Mouse (Mus musculus) heart, embryonic 16.5 days (tissue): ENCODE measurements around the gene Gif. TPM values are rescaled to one million over a fixed set of nuclear protein-coding genes. Genes with fewer than 3 reads are reported as not detected.
A peak's percentile ranks its signal among the peaks of the same experiment; 100 is the strongest.

Experiments
- ATAC-seq: fragments of 200-750 bp; cut with Nextera tagmentation; replicated peaks from 2 replicates; pipeline ENCODE4 v1.8.0; 2017; ENCODE audit warnings: moderate number of reproducible peaks; ENCODE audit not compliant: insufficient read depth, low FRiP score; ENCODE audit errors: extremely low read depth
- H3K27ac ChIP-seq: fragments of 300-500 bp; sonication (generic); 2 replicates; pipeline ENCODE4 v1.5.1; 2014; ENCODE audit warnings: mild to moderate bottlenecking, low read length, control low read depth, moderate library complexity
- H3K27me3 ChIP-seq: fragments of 300-500 bp; sonication (generic); 2 replicates; pipeline ENCODE4 v1.6.1; 2014; ENCODE audit warnings: low read length, mixed read lengths; ENCODE audit not compliant: control insufficient read depth, insufficient read depth
- H3K36me3 ChIP-seq: fragments of 300-500 bp; sonication (generic); 2 replicates; pipeline ENCODE4 v1.6.1; 2014; ENCODE audit not compliant: control insufficient read depth, insufficient read depth
- H3K4me1 ChIP-seq: fragments of 300-500 bp; sonication (generic); 2 replicates; pipeline ENCODE4 v1.6.1; 2014; ENCODE audit warnings: low read length, mixed read lengths; ENCODE audit not compliant: control insufficient read depth, insufficient read depth
- H3K4me2 ChIP-seq: fragments of 300-500 bp; sonication (generic); 2 replicates; pipeline ENCODE4 v1.6.1; 2014; ENCODE audit warnings: low read depth, mild to moderate bottlenecking, control low read depth, low read length
- H3K4me3 ChIP-seq: fragments of 300-500 bp; sonication (generic); 2 replicates; pipeline ENCODE4 v1.5.1; 2014; ENCODE audit warnings: mild to moderate bottlenecking, control low read depth, low read length
- H3K9ac ChIP-seq: fragments of 300-500 bp; sonication (generic); 2 replicates; pipeline ENCODE4 v1.6.1; 2014; ENCODE audit warnings: low read length, control low read depth
- H3K9me3 ChIP-seq: fragments of 300-500 bp; sonication (generic); replicated peaks from 2 replicates; pipeline ENCODE4 v1.6.1; 2016; ENCODE audit warnings: low read length; ENCODE audit not compliant: control insufficient read depth
- WGBS: fragments of 180-500 bp; shearing (Covaris S2); extraction: QIAGEN DNeasy Blood & Tissue Kit; methylation state at CpG from one replicate; pipeline ENCODE4 v1.1.7; 2014; 5-methylcytosine and 5-hydroxymethylcytosine counted together
- polyA plus RNA-seq: library from polyadenylated mRNA; unstranded; fragments of >200 nt; fragmentation: Nextera tagmentation; extraction: Ambion mirVana; gene quantifications from 2 replicates; pipeline ENCODE4 v1.2.1, GENCODE M21; 2015

Gene Gif
- polyA plus RNA-seq, 1 experiment from 2014 or later: not detected

GRCm38 (mm10) chr19:11787826-11788225 is 40.5 kb downstream of the Gif start:
- Histone ChIP-seq H3K27ac (no peak overlapping the region), H3K4me3 (no peak overlapping the region), H3K27me3 (no peaks in the 10 kb centered on the region), H3K4me1 (no peaks in the 10 kb centered on the region), H3K36me3 (no peaks in the 10 kb centered on the region), H3K9ac (no peak overlapping the region), H3K9me3 (no peaks in the 10 kb centered on the region), H3K4me2 (no peak overlapping the region)
- WGBS: 87% methylated on average over 6 of the region's 6 CpGs
- no peak for ATAC-seq

- H3K4me1 ChIP-seq: no peaks in the 10 kb centered on the region
- H3K4me2 ChIP-seq: no peak overlapping the region
- ATAC-seq: no peak
- no peaks in the 10 kb centered on the region for H3K36me3 ChIP-seq
- H3K9ac ChIP-seq: no peak overlapping the region
- 83% methylated on average over 6 of the region's 6 CpGs for whole genome bisulfite sequencing
- H3K9me3 ChIP-seq: no peaks in the 10 kb centered on the region
- H3K27ac ChIP-seq: no peak overlapping the region
- H3K27me3 ChIP-seq: no peaks in the 10 kb centered on the region
- no peak overlapping the region for H3K4me3 ChIP-seq
Measured at GRCm38 (mm10) chr19:11788876-11789275, 41.5 kb downstream of the Gif start.

GRCm38 (mm10) chr19:11791825-11792224 is 44.5 kb downstream of the Gif start:
- H3K4me3 ChIP-seq: no peak overlapping the region

GRCm38 (mm10) chr19:11793741-11794359 is 46.5 kb downstream of the Gif start:
- Histone ChIP-seq H3K9ac (no peak overlapping the region), H3K4me3 (no peak overlapping the region), H3K9me3 (no peaks in the 10 kb centered on the region), H3K4me1 (no peaks in the 10 kb centered on the region), H3K36me3 (no peaks in the 10 kb centered on the region), H3K27me3 (no peaks in the 10 kb centered on the region), H3K27ac (no peak overlapping the region), H3K4me2 (no peak overlapping the region)
- no peak for ATAC-seq
- 68% methylated on average over 2 of the region's 2 CpGs for WGBS

More at GRCm38 (mm10) chr19:11791825-11792224, 44.5 kb downstream of the Gif start:
- Histone ChIP-seq H3K4me2 (no peak overlapping the region), H3K4me1 (no peaks in the 10 kb centered on the region), H3K27ac (no peak overlapping the region), H3K27me3 (no peaks in the 10 kb centered on the region), H3K9ac (no peak overlapping the region), H3K9me3 (no peaks in the 10 kb centered on the region), H3K36me3 (no peaks in the 10 kb centered on the region)
- 65% methylated on average over 5 of the region's 5 CpGs for WGBS
- ATAC-seq: no peak

- Histone ChIP-seq H3K4me1 (no peaks in the 10 kb centered on the region), H3K4me3 (no peak overlapping the region), H3K9me3 (no peaks in the 10 kb centered on the region), H3K4me2 (no peak overlapping the region), H3K27me3 (no peaks in the 10 kb centered on the region), H3K36me3 (no peaks in the 10 kb centered on the region), H3K27ac (no peak overlapping the region), H3K9ac (no peak overlapping the region)
- no peak for ATAC-seq
- WGBS: 66% methylated on average over 6 of the region's 6 CpGs
Measured at GRCm38 (mm10) chr19:11794447-11794846, 47.1 kb downstream of the Gif start.

GRCm38 (mm10) chr19:11800531-11801315 is 53.4 kb downstream of the Gif start:
- Histone ChIP-seq H3K27ac (no peak overlapping the region), H3K9me3 (no peaks in the 10 kb centered on the region), H3K4me2 (no peak overlapping the region), H3K36me3 (no peaks in the 10 kb centered on the region), H3K4me3 (no peak overlapping the region), H3K4me1 (no peaks in the 10 kb centered on the region), H3K9ac (no peak overlapping the region), H3K27me3 (no peaks in the 10 kb centered on the region)
- no peak for ATAC-seq
- WGBS: 62% methylated on average over 8 of the region's 8 CpGs

- Histone ChIP-seq H3K4me2 (no peak overlapping the region), H3K4me1 (no peaks in the 10 kb centered on the region), H3K9ac (no peak overlapping the region), H3K27ac (peak overlapping the region; percentile 39), H3K27me3 (no peaks in the 10 kb centered on the region), H3K9me3 (no peaks in the 10 kb centered on the region), H3K36me3 (no peaks in the 10 kb centered on the region), H3K4me3 (no peak overlapping the region)
- ATAC-seq: no peak
- WGBS: 53% methylated on average over 1 of the region's 1 CpGs
Measured at GRCm38 (mm10) chr19:11804423-11804822, 57.1 kb downstream of the Gif start.

- no peak overlapping the region for H3K4me3 ChIP-seq
- H3K9ac ChIP-seq: no peak overlapping the region
- 32% methylated on average over 2 of the region's 2 CpGs for WGBS
- H3K9me3 ChIP-seq: no peaks in the 10 kb centered on the region
- H3K36me3 ChIP-seq: no peaks in the 10 kb centered on the region
- H3K27me3 ChIP-seq: no peaks in the 10 kb centered on the region
- no peak overlapping the region for H3K4me2 ChIP-seq
- peaks cover 4% of the 10 kb centered on the region; the same call in 1 of the 2 replicates for H3K4me1 ChIP-seq
- ATAC-seq: no peak
- no peak overlapping the region for H3K27ac ChIP-seq
Measured at GRCm38 (mm10) chr19:11807251-11807650, 59.9 kb downstream of the Gif start.

- Histone ChIP-seq H3K27ac (no peak overlapping the region), H3K4me1 (peaks cover 4% of the 10 kb centered on the region; the same call in 1 of the 2 replicates), H3K27me3 (no peaks in the 10 kb centered on the region), H3K9me3 (no peaks in the 10 kb centered on the region), H3K36me3 (no peaks in the 10 kb centered on the region), H3K4me3 (no peak overlapping the region), H3K4me2 (no peak overlapping the region), H3K9ac (no peak overlapping the region)
- 58% methylated on average over 6 of the region's 6 CpGs for WGBS
- ATAC-seq: no peak
Measured at GRCm38 (mm10) chr19:11807822-11808221, 60.5 kb downstream of the Gif start.
